Mouse (Mus musculus) kidney, adult 18-20 months (tissue): Measurements from ENCODE around the gene Eps8l2.

Source experiments
- DNase-seq: peaks from one replicate; pipeline ENCODE4 v3.0.0; 2021

Eps8l2 gene

DNA sequence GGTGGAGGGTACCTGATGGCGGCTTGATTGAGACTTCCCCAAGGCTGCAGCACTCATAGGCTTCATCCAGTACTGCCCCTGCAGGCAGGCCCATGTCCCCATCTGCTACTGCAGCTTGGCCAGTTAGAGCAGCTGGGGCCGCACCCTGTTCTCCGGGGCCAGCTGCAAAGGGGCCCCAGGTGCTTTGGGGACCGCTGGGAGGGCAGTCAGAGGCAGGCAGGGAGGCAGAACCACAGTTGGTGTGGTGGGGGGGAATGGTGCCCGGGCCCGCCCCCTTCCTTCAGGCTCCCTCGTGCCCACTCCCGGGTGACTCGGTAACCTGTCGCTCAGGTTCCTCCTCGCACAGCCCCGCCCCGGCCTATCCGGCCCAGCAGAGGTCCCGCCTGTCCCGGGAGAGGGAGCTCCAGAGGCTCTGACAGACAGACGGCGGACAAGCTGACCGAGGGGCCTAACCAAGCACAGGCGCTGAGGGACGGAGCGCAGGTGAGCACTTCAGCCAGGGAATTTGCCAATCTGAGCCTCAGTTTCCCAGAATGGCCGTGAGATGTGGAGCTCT is at the start of gene Eps8l2:
Gene Eps8l2 (plus strand): TSS at position 305 of the 556 bp plus-strand sequence.
- peak; percentile 88 for DNase-seq

DNA sequence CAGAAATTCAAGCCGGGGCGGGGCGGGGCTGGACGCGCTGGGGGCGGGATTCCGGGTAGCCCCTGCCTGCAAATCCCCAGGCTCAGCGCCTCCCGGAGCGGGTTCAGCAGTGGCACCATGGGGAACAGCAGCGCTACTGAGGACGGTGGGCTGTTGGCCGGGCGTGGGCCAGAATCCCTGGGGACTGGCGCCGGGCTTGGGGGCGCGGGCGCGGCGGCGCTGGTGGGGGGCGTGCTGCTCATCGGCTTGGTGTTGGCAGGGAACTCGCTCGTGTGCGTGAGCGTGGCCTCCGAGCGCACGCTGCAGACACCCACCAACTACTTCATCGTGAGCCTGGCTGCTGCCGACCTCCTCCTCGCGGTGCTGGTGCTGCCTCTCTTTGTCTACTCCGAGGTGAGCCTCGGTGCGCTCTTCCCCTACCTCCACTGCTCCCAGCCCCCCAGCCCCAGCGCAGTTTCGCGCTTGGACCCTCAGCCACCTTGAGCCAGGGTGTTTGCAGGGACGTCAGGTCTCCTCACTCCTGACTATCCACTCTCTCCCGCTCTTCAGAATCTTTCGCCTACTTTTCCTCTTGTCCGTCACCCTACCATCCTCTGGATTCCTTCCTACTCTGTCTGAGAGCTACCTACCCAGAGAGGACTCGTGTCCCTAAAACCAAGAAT is 46.6 kb upstream of the Eps8l2 start, which contains the start of gene Drd4:
Gene Drd4 (plus strand): TSS at position 86 of the 662 bp plus-strand sequence.
- DNase-seq = no peak

GRCm38 (mm10) chr7:141292583-141293388 is 45.9 kb upstream of the Eps8l2 start:
- no peak for DNase-seq

- no peak for DNase-seq
Measured at GRCm38 (mm10) chr7:141293852-141294471, 44.7 kb upstream of the Eps8l2 start.

DNA sequence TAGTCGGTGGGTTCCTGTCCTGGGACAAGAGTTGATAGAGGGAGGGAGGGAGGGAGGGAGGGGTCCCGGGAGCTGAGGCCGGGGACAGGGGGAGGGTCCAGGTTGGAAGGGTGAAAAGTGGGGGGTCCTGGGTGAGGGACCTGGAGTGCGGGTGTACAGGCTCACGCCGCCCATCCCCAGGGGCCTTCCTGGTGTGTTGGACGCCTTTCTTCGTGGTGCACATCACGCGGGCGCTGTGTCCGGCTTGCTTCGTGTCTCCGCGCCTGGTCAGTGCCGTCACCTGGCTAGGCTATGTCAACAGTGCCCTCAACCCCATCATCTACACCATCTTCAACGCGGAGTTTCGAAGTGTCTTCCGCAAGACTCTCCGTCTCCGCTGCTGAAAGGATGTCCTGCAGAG is 44.2 kb upstream of the Eps8l2 start:
- DNase-seq = no peak

- no peak for DNase-seq
Measured at GRCm38 (mm10) chr7:141297926-141298650, 40.6 kb upstream of the Eps8l2 start.

GRCm38 (mm10) chr7:141299175-141299574 is 39.5 kb upstream of the Eps8l2 start:
- no peak for DNase-seq

DNA sequence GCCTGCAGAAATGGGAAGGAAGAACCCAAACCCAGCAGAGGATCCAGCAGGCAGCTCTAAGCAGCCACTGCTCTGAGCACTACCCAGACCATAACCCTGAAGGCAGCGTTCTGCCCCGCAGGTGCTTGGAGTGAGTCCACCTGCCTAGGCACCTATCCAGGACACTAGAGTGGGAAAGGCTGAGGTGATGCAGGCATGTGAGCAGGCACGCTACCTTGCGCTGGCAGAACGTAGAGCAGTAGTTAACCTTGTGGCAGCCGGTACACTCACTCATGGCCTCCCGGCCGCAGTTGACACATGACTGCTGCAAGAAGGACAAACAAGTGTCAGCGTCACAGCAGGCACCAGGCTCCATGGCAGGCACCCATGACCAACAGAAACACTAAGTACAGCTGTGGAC is 37.3 kb upstream of the Eps8l2 start:
- peak; percentile 43 for DNase-seq

- DNase-seq = no peak
Measured at GRCm38 (mm10) chr7:141302702-141303268, 35.9 kb upstream of the Eps8l2 start.

GRCm38 (mm10) chr7:141304537-141304936 is 34.1 kb upstream of the Eps8l2 start:
- DNase-seq = no peak

DNA sequence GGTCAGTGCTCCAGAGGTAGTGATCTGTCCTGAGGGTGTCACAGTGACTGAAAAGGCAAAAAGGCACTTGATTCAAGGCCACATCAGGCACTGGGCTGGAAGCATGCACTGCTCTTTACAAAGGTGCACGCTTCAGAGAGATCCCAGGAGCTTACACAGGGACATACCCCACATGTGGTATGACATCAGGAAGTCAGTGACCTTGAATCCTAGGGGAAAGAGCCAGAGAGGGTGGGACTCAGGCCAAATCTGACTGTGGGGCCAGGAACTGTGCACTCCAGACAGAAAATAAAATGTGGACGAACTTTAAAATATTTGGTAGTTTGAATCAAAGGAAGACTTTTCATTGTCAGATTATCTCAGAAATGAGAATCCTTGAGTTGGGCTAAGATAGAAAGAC is 24.3 kb upstream of the Eps8l2 start:
- DNase-seq = no peak

- DNase-seq = no peak
Measured at GRCm38 (mm10) chr7:141315076-141315475, 23.6 kb upstream of the Eps8l2 start.

DNA sequence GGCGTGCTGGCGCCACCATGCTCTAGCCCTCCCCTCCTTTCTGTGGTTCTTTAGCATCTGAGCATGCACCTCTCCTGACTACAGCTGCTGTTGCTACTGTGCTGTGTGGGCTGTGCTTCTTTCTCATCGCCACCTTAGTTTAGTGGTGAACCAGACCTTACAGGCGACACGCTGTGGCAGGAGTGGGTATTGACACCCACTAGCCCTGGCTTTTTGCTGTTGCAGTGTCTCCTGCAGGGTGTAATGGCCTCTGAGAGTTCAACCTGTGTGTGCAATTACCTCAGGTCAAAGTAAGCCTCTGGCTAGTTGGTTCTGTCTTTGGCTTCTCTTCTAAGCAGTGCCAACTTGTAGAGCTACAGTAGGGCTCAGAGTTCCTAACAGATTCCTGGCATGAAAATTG is 22.7 kb upstream of the Eps8l2 start:
- DNase-seq = peak; percentile 81

DNA sequence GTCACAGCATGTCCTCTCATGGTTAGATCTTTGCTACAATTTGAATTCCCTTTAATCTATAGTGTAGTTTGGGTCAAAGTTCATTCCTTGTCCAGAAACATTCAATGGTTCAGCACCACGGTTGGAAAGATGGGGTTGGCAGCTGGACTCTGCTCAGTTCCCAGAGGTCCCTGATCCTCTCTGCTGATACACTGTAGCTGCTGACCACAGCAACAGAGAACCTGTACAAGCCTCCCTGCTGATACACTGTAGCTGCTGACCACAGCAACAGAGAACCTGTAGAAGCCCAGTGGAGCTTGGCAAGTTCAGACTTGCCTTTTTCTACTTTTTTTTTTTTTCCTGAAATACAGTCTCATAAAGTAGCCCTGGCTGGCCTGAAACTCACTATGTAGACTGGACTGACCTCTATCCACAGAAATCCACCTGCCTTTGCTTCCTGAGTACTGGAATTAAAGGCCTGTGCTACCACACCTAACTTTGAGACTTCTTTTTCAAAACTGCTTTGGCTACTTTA is 21.0 kb upstream of the Eps8l2 start:
- DNase-seq = no peak

GRCm38 (mm10) chr7:141319446-141319845 is 19.2 kb upstream of the Eps8l2 start:
- DNase-seq = no peak

- peak; percentile 43 for DNase-seq
Measured at GRCm38 (mm10) chr7:141324686-141325085, 14.0 kb upstream of the Eps8l2 start.

DNA sequence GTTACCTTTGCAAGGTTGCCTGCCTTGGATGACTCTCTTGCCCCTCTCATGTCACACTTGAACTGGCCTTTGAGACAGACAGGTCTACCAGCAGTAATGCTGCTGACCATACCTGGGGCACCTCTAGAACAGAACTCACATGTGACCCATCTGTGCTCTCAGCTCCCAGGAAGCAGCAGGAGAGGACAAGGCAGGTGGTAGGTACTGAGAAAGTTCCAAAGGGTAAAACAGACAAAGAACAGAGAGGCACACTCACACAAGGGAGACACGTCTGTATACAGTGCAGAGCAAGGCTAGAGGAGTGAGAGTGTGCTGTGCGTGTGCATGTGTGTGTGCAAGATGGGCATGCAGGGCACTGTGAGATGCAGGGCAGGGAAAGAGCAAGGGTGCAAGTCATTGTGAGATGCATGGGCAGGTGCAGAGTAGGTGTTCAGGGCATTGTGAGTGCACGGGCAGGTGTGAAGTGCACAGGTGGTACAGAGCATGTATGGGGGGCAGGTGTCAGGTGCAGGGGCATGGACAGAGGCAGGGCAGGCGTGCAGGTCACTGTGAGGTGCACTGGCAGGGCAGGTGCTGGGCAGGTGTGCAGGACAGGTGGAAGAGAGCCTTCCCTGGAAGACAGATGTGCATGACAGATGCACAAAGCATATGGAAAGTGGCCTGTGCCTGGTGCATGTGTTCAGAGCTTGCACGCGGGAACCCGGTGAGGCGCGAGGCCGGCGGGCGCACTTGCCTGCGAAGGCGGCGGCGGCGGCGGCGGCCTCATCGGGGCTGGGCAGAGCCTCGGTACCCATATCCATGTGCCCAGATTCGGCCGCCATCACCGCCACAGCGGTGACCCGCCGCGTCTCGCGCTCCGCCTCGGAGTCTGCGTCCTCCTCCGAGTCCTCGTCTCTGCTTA is 11.9 kb upstream of the Eps8l2 start:
- no peak for DNase-seq

- peak; percentile 100 for DNase-seq
Measured at GRCm38 (mm10) chr7:141327469-141328372, 11.0 kb upstream of the Eps8l2 start, which contains the start of the genes Deaf1 and Tmem80. Gene Deaf1 (minus strand): TSS chr7:141327690. Gene Tmem80 (plus strand): TSS chr7:141327739.

- DNase-seq = no peak
Measured at GRCm38 (mm10) chr7:141328373-141328990, 10.2 kb upstream of the Eps8l2 start.
